Mouse (Mus musculus) embryonic facial prominence, embryonic 10.5 days (tissue): ENCODE results near the gene Sh3bp5l. TPM values are rescaled to one million over a fixed set of nuclear protein-coding genes. Genes with fewer than 3 reads are reported as not detected.
"Not testable (repeated sequence)": the region's sequence is repeated elsewhere in the genome, so short reads cannot be mapped to it uniquely, and the experiment has no call there.

Experiments
- DNase-seq: peaks from one replicate; pipeline ENCODE4 v3.0.0-alpha.2; 2017; ENCODE audit warnings: low spot score
- H3K27ac ChIP-seq: fragments of 300-500 bp; sonication (generic); replicated peaks from 2 replicates; pipeline ENCODE4 v1.5.1; 2016; ENCODE audit warnings: mild to moderate bottlenecking
- H3K27me3 ChIP-seq: fragments of 300-500 bp; sonication (generic); replicated peaks from 2 replicates; pipeline ENCODE4 v1.6.1; 2016; ENCODE audit warnings: low read depth, mild to moderate bottlenecking; ENCODE audit not compliant: poor library complexity, severe bottlenecking
- H3K36me3 ChIP-seq: fragments of 300-500 bp; sonication (generic); replicated peaks from 2 replicates; pipeline ENCODE4 v1.6.1; 2016; ENCODE audit warnings: mild to moderate bottlenecking, moderate library complexity
- H3K4me1 ChIP-seq: fragments of 300-500 bp; sonication (generic); 2 replicates; pipeline ENCODE4 v1.6.1; 2016
- H3K4me3 ChIP-seq: fragments of 300-500 bp; sonication (generic); 2 replicates; pipeline ENCODE4 v1.5.1; 2016; ENCODE audit warnings: mild to moderate bottlenecking, moderate library complexity
- H3K9me3 ChIP-seq: fragments of 300-500 bp; sonication (generic); 2 replicates; pipeline ENCODE4 v1.6.1; 2016; ENCODE audit warnings: mild to moderate bottlenecking
- WGBS: fragments of 180-500 bp; shearing (Covaris S2); methylation state at CpG from one replicate; pipeline ENCODE4 v1.1.7; 2016; 5-methylcytosine and 5-hydroxymethylcytosine counted together
- polyA plus RNA-seq: library from polyadenylated mRNA; unstranded; fragments of >200 nt; fragmentation: Nextera tagmentation; extraction: Ambion mirVana; gene quantifications from 2 replicates; pipeline ENCODE4 v1.2.1, GENCODE M21; 2016

Gene Sh3bp5l
- polyA plus RNA-seq, 1 experiment from 2014 or later = 40.7 TPM

DNA sequence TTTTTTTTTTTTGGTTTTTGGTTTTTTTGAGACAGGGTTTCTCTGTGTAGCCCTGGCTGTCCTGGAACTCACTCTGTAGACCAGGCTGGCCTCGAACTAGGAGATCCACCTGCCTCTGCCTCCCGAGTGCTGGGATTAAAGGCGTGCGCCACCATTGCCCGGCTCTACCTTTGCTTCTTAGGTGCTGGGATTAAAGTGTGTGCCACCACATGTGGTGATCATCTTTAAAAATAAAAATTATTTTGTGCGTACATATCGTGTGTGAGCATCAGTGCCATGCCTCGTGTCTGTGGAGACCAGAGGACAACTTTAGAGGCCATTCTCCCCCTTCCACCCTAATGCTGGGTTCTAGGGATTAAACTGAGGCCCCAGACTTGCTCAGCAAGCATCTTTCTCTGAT lies 25.2 kb upstream of the Sh3bp5l start:
- Histone ChIP-seq H3K36me3 (peaks cover 14% of the 10 kb centered on the region), H3K4me1 (peaks cover 34% of the 10 kb centered on the region)
- not testable (repeated sequence) for H3K4me3 ChIP-seq, H3K27ac ChIP-seq, H3K27me3 ChIP-seq, H3K9me3 ChIP-seq, DNase-seq
- 93% methylated on average over 8 of the region's 8 CpGs for WGBS

DNA sequence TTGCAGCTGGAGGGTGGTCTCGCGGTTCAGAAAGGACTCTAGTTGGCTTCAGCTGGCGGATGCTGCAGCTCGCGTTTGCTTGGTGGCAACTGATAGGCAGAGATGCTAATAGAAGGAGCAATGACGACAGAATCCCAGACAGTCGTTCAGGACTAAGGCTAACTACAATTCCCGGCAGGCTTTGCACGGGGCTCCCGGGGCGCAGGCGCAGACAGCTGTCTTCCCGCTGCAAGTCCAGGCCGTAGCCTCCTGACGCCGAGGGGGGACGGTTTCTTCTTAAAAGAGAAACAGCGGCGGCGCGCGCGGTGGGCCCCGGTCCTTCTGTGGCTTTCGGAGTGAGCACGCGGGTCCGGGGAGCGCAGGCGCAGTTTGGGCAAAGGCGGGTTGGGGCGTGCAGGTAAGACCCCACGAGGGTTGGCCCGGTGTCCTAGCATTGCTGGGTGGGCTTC lies 23.6 kb upstream of the Sh3bp5l start, which contains the start of gene Zfp692:
TSS of gene Zfp692 (plus strand) at position 210 of the 449 bp plus-strand sequence.
- Histone ChIP-seq H3K4me3 (peak within 1 kb of the TSS; percentile 75), H3K4me1 (peaks cover 24% of the 10 kb centered on the region), H3K36me3 (peaks cover 28% of the 10 kb centered on the region), H3K27ac (peak within 1 kb of the TSS; percentile 92), H3K9me3 (no peaks in the 10 kb centered on the region), H3K27me3 (no peaks in the 10 kb centered on the region)
- DNase-seq = peak; percentile 97
- under 1% methylated on average over 34 of the region's 34 CpGs for WGBS

DNA sequence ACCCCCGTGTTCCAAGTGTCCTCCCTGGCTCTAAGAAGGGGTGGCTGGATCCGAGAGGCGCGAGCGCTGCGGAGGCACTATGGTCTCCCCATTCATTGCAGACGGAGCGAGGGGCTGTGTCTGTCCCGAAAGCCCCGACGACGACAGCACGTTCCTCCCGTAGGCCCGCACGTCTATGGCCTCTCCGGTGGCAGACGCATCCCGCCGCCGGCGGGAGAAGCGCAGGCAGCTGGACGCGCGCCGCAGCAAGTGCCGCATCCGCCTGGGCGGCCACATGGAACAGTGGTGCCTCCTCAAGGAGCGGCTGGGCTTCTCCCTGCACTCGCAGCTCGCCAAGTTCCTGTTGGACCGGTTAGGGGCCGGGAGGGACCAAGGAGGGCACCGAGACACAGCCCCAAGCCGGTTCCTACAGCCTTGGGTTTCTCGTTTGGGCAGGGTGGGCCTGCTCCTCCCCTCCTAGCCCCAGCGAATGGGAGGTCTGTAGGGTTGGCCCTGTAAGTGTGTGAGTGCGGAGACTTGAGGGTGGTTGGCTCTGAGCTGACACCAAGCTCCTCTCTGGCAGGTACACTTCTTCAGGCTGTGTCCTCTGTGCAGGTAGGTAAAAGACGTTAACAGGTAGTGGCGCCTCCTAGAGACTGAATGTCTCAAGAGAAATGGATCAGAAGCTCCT lies 23.0 kb upstream of the Sh3bp5l start:
- peak; percentile 81 for DNase-seq
- Histone ChIP-seq H3K27ac (peak overlapping the region; percentile 92), H3K9me3 (no peaks in the 10 kb centered on the region), H3K27me3 (no peaks in the 10 kb centered on the region), H3K4me3 (peak overlapping the region; percentile 75), H3K36me3 (peaks cover 35% of the 10 kb centered on the region), H3K4me1 (peaks cover 24% of the 10 kb centered on the region)
- WGBS = under 1% methylated on average over 42 of the region's 42 CpGs

GRCm38 (mm10) chr11:58308661-58309060 lies 21.9 kb upstream of the Sh3bp5l start:
- WGBS = 93% methylated on average over 9 of the region's 9 CpGs
- Histone ChIP-seq H3K36me3 (peaks cover 46% of the 10 kb centered on the region), H3K4me1 (peaks cover 22% of the 10 kb centered on the region), H3K27me3 (no peaks in the 10 kb centered on the region), H3K4me3 (no peak overlapping the region), H3K9me3 (no peaks in the 10 kb centered on the region), H3K27ac (no peak overlapping the region)
- DNase-seq = no peak

DNA sequence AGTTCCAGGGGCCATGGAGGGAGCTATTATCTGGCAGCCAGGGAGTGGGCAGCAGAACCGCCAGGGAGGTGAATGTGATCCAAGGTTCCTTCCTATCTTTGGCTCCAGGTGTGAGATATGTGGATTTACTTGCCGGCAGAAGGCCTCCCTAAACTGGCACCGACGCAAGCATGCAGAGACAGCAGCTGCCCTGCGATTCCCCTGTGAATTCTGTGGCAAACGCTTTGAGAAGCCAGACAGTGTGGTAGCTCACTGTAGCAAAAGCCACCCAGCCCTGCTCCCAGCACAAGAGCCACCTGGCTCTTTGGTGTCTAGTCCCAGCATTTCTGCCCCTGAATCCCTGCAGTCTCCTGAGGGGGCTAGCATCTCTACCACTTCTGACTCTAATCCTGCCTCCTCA lies 16.5 kb upstream of the Sh3bp5l start:
- H3K36me3 ChIP-seq = peaks cover 88% of the 10 kb centered on the region
- H3K4me3 ChIP-seq = no peak overlapping the region
- DNase-seq = no peak
- H3K27me3 ChIP-seq = no peaks in the 10 kb centered on the region
- no peaks in the 10 kb centered on the region for H3K9me3 ChIP-seq
- 90% methylated on average over 6 of the region's 6 CpGs for WGBS
- no peak overlapping the region for H3K27ac ChIP-seq
- no peaks in the 10 kb centered on the region for H3K4me1 ChIP-seq

- no peak for DNase-seq
- 93% methylated on average over 5 of the region's 5 CpGs for WGBS
- H3K36me3 ChIP-seq = peaks cover 77% of the 10 kb centered on the region
- no peak overlapping the region for H3K27ac ChIP-seq
- H3K27me3 ChIP-seq = no peaks in the 10 kb centered on the region
- no peaks in the 10 kb centered on the region for H3K9me3 ChIP-seq
- H3K4me3 ChIP-seq = no peak overlapping the region
- no peaks in the 10 kb centered on the region for H3K4me1 ChIP-seq
Observed at GRCm38 (mm10) chr11:58315536-58316168, 14.9 kb upstream of the Sh3bp5l start.

DNA sequence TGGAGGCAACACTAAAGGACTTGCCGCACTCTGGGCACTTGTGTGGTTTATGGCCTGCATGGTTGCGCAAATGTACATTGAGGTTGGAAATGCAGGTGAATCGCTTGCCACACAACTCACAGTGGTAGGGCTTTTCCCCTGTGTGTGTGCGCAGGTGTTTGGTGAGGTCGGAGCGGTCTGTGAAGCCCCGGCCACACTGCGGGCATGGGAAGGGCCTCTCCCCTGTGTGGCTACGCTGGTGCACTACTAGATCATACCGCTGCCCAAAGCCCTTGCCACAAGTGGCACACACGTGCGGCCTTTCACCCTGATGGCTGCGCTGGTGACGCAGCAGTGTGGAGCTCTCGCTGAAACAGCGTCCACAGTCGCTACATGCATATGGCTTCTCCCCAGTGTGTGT lies 14.2 kb upstream of the Sh3bp5l start:
- 83% methylated on average over 17 of the region's 17 CpGs for WGBS
- Histone ChIP-seq H3K27ac (no peak overlapping the region), H3K36me3 (peaks cover 72% of the 10 kb centered on the region), H3K4me3 (no peak overlapping the region), H3K27me3 (no peaks in the 10 kb centered on the region), H3K4me1 (no peaks in the 10 kb centered on the region), H3K9me3 (no peaks in the 10 kb centered on the region)
- DNase-seq = no peak

GRCm38 (mm10) chr11:58316768-58317390 lies 13.6 kb upstream of the Sh3bp5l start:
- H3K27ac ChIP-seq = no peak overlapping the region
- no peak for DNase-seq
- H3K4me3 ChIP-seq = no peak overlapping the region
- H3K4me1 ChIP-seq = peaks cover 3% of the 10 kb centered on the region
- H3K27me3 ChIP-seq = no peaks in the 10 kb centered on the region
- peaks cover 67% of the 10 kb centered on the region for H3K36me3 ChIP-seq
- 69% methylated on average over 28 of the region's 28 CpGs for WGBS
- H3K9me3 ChIP-seq = no peaks in the 10 kb centered on the region

GRCm38 (mm10) chr11:58322824-58323569 lies 7.5 kb upstream of the Sh3bp5l start:
- DNase-seq = peak; percentile 97
- Histone ChIP-seq H3K4me1 (peaks cover 20% of the 10 kb centered on the region), H3K27me3 (no peaks in the 10 kb centered on the region), H3K4me3 (peak overlapping the region; percentile 81), H3K9me3 (0 out of 2 replicates have a peak, but pooled peaks cover 4% of the 10 kb centered on the region), H3K36me3 (peaks cover 26% of the 10 kb centered on the region), H3K27ac (peak overlapping the region; percentile 88)
- under 1% methylated on average over 63 of the region's 63 CpGs for WGBS

DNA sequence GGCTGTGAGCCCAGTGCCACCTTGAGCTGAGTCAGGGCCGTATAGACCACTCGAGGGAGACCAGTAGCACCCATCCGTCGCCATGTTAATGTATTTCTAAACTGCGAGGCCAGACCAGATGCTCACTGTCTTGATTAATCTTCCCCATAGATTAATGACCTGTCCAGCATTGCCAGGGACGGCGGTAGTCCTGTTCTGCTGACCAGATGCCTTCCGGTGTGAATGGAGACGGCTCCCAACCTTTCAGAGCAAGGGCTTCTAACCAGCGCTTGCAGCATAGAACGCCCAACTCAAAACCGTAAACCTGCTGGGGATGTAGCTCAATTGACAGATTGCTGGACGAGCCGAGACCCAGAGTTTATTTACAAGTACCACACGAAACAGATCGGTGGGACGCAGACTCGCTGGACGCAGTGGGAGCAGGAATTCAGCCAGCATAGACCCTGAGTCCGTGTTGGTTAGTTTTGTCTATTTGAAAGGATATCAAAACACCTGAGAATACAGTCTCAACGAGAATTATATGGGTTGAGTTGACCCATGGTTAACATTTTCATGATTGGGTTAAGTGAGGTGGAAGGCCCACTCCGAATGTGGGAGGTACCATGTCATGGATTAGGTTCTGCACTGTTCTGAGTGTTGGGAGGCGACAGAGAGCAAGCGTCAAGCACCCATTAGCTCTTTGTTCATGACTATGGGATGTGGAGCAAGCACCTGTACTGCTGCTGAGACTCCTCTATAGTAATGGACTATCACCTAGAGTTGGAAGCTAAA lies 6.8 kb upstream of the Sh3bp5l start:
- Histone ChIP-seq H3K27me3 (no peaks in the 10 kb centered on the region), H3K27ac (peak overlapping the region; percentile 88), H3K36me3 (peaks cover 30% of the 10 kb centered on the region), H3K4me1 (peaks cover 21% of the 10 kb centered on the region), H3K9me3 (0 out of 2 replicates have a peak, but pooled peaks cover 4% of the 10 kb centered on the region), H3K4me3 (peak overlapping the region; percentile 81)
- 16% methylated on average over 24 of the region's 24 CpGs for WGBS
- DNase-seq = no peak

GRCm38 (mm10) chr11:58324614-58325229 lies 5.8 kb upstream of the Sh3bp5l start:
- H3K9me3 ChIP-seq = 0 out of 2 replicates have a peak, but pooled peaks cover 4% of the 10 kb centered on the region
- H3K4me1 ChIP-seq = peaks cover 31% of the 10 kb centered on the region
- H3K4me3 ChIP-seq = no peak overlapping the region
- no peak overlapping the region for H3K27ac ChIP-seq
- no peak for DNase-seq
- H3K36me3 ChIP-seq = peaks cover 23% of the 10 kb centered on the region
- H3K27me3 ChIP-seq = no peaks in the 10 kb centered on the region
- 92% methylated on average over 3 of the region's 3 CpGs for WGBS
